Mouse (Mus musculus) stomach, postnatal 0 days (tissue): ENCODE measurements at regions not wholly inside any gene's neighbourhood (a gene's known extent, or its start where the extent isn't known, plus 50 kb on each side); places are given as distances from the start of the nearest gene placed in this dataset.

ENCODE experiments used
- CTCF ChIP-seq: IDR thresholded peaks from 2 replicates; pipeline ENCODE4 v1.5.1; 2016; ENCODE audit warnings: antibody characterized with exemption, low read depth, mild to moderate bottlenecking, moderate library complexity
- EP300 ChIP-seq: optimal IDR thresholded peaks from 2 replicates; pipeline ENCODE3; 2016; ENCODE audit warnings: antibody characterized with exemption

- no peak for TF ChIP-seq EP300
- no peak for TF ChIP-seq CTCF
Observed at GRCm38 (mm10) chr17:64935683-64936082, 99.8 kb upstream of the 4930583I09Rik start.
